Mouse (Mus musculus): ENCODE results near the gene Tial1. TPM values are rescaled to one million over a fixed set of nuclear protein-coding genes. Genes with fewer than 3 reads are reported as not detected.

Gene Tial1
- polyA plus RNA-seq, 1 experiment from 2014 or later, result 50.4 TPM

DNA sequence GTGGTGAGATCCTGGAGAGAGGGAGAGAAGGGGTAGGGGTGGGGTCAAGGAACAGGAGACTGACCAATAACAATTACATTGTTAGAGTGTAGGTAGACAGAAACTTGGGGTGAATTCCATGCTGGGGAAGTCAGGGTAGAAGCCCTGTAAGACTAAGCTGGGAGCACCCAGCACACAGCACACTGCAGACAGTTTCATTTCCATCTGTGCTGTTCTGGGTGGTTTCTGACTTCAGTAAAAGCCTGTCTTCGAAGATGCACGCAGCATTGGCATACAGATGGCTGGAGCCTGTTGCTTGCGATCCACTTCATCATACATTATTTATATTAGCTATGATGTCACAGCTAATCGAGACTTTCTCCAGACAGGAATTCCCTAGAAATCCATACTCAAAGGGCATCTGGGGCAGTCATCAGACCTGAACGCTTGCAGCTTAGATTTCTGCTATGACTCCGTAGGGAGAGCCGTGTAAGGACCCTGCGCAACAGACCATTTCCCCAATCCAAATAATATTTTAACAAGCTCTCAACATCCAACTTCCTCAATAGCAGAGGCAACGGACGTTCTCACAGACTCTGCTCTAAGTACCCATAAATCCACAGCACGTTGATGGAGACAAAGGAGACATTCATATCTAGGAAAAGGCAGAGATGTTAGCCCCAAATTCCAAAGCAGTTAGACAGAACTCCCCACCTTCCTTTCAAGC, 50.7 kb downstream of the Tial1 start:
- peaks cover 8% of the 10 kb centered on the region for H3K27me3 ChIP-seq (ENCODE audit: control insufficient read depth, insufficient read depth, low read length)
- no peak overlapping the region for H3K27ac ChIP-seq (ENCODE audit: low read depth, low read length)
- no peak for ATAC-seq (ENCODE audit: low FRiP score)
- no peak overlapping the region for H3K9ac ChIP-seq (ENCODE audit: low read depth, low read length)
- no peak overlapping the region for H3K4me3 ChIP-seq (ENCODE audit: low read depth, low read length)
- H3K4me2 ChIP-seq (replicated peaks; ENCODE audit: low read depth, low read length), result no peak overlapping the region
- H3K9me3 ChIP-seq (ENCODE audit: control insufficient read depth, low read length), result no peaks in the 10 kb centered on the region
- no peaks in the 10 kb centered on the region for H3K36me3 ChIP-seq (ENCODE audit: control insufficient read depth, insufficient read depth, low read length)
- no peak for DNase-seq (ENCODE audit: low spot score)
- 83% methylated on average over 11 of the region's 11 CpGs for WGBS
- no peaks in the 10 kb centered on the region for H3K4me1 ChIP-seq (replicated peaks; ENCODE audit: control insufficient read depth, insufficient read depth, low read length)

DNA sequence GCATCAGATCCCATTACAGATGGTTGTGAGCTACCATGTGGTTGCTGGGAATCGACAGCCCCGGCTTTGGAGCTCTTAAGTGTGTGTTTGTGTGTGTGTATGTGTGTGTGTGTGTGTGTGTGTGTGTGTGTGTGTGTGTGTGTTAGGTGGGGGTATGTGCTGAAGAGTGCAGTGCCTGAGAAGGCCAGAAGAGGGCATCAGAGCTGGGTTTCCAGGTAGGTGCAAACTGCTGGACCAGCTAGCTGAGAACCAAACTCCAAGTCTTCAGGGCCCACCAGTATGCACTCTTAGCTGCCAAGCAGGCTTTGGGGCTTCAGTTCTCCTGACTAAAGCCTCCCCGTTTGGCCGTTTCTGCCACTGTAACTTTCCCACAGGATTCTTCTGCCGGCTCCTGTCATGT, 53.3 kb downstream of the Tial1 start:
- 99% methylated on average over 5 of the region's 5 CpGs for WGBS
- DNase-seq (ENCODE audit: low spot score) (no peak), ATAC-seq (ENCODE audit: low FRiP score) (no peak)
- no peaks in the 10 kb centered on the region for H3K36me3 ChIP-seq (ENCODE audit: control insufficient read depth, insufficient read depth, low read length)
- H3K4me1 ChIP-seq (replicated peaks; ENCODE audit: control insufficient read depth, insufficient read depth, low read length), result no peaks in the 10 kb centered on the region
- no peak overlapping the region for H3K27ac ChIP-seq (ENCODE audit: low read depth, low read length)
- H3K9me3 ChIP-seq (ENCODE audit: control insufficient read depth, low read length), result no peaks in the 10 kb centered on the region
- H3K9ac ChIP-seq (ENCODE audit: low read depth, low read length), result no peak overlapping the region
- H3K4me2 ChIP-seq (replicated peaks; ENCODE audit: low read depth, low read length), result no peak overlapping the region
- H3K4me3 ChIP-seq (ENCODE audit: low read depth, low read length), result no peak overlapping the region
- no peaks in the 10 kb centered on the region for H3K27me3 ChIP-seq (ENCODE audit: control insufficient read depth, insufficient read depth, low read length)

DNA sequence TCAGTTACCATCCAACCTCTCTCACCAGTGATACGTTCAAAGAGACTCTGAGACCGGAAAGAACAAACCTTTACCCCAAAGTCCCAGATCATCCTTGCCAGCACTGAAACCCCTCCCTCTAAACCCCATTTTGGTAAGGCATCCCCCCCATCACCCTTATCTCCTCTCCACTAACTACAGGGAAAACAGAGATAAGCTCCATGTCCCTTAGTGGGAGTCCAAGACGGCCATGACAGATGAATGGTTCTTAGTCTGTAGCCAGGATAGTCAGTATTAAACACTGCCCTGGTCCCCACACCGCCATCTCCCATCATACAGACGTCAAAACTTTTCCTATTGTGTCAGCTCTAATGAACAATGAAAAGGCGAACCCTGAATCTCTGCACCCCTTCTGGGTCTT, 57.5 kb downstream of the Tial1 start:
- Histone ChIP-seq H3K9me3 (ENCODE audit: control insufficient read depth, low read length) (no peaks in the 10 kb centered on the region), H3K4me1 (replicated peaks; ENCODE audit: control insufficient read depth, insufficient read depth, low read length) (no peaks in the 10 kb centered on the region), H3K27ac (ENCODE audit: low read depth, low read length) (no peak overlapping the region), H3K4me3 (ENCODE audit: low read depth, low read length) (no peak overlapping the region), H3K4me2 (replicated peaks; ENCODE audit: low read depth, low read length) (no peak overlapping the region), H3K27me3 (ENCODE audit: control insufficient read depth, insufficient read depth, low read length) (no peaks in the 10 kb centered on the region), H3K36me3 (ENCODE audit: control insufficient read depth, insufficient read depth, low read length) (no peaks in the 10 kb centered on the region), H3K9ac (ENCODE audit: low read depth, low read length) (no peak overlapping the region)
- no peak for ATAC-seq (ENCODE audit: low FRiP score)
- no peak for DNase-seq (ENCODE audit: low spot score)
- 92% methylated on average over 6 of the region's 6 CpGs for WGBS

DNA sequence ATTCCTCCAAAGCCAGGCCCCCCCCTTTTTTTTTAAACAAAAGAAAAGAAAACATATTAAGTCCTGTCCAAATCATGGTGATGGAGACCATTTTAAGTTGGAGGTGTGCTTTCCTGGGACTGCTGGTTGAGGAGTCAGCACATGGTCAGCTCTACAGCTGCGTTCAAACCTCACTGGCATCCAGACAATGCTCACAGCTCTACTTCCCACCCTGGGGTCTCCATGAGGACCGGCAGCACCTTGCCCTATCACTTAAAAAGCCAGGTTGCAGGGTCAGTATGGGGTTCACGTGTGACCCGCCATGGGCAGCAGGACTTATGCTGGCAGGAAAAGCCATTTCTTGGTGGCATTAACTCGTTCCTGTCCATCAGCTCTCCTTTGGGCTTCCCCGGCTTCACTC, 57.9 kb downstream of the Tial1 start:
- H3K9ac ChIP-seq (ENCODE audit: low read depth, low read length), result no peak overlapping the region
- H3K4me2 ChIP-seq (replicated peaks; ENCODE audit: low read depth, low read length), result no peak overlapping the region
- no peak overlapping the region for H3K4me3 ChIP-seq (ENCODE audit: low read depth, low read length)
- no peak for DNase-seq (ENCODE audit: low spot score)
- no peaks in the 10 kb centered on the region for H3K36me3 ChIP-seq (ENCODE audit: control insufficient read depth, insufficient read depth, low read length)
- no peaks in the 10 kb centered on the region for H3K27me3 ChIP-seq (ENCODE audit: control insufficient read depth, insufficient read depth, low read length)
- no peak overlapping the region for H3K27ac ChIP-seq (ENCODE audit: low read depth, low read length)
- 88% methylated on average over 6 of the region's 6 CpGs for WGBS
- no peak for ATAC-seq (ENCODE audit: low FRiP score)
- no peaks in the 10 kb centered on the region for H3K4me1 ChIP-seq (replicated peaks; ENCODE audit: control insufficient read depth, insufficient read depth, low read length)
- no peaks in the 10 kb centered on the region for H3K9me3 ChIP-seq (ENCODE audit: control insufficient read depth, low read length)

DNA sequence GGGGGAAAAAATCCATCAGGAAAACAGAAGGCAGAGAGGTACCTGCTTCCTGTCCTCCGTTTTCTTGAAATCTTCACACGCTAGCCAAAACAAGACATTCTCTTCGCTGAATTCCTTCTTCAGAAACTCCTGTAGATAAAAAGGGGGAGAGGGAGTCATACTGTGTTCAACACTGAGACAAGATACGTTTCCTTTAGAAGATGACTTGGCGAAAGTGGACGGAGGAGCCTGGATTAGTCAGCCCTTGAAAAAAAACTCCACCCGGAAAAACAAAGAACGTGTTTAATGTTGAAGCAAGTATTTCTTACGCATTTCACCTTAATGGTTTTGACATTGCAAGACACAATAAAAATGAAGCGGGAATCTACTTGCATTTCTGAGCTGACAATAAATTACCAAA, 58.4 kb downstream of the Tial1 start:
- 90% methylated on average over 10 of the region's 10 CpGs for WGBS
- H3K4me3 ChIP-seq (ENCODE audit: low read depth, low read length), result no peak overlapping the region

DNA sequence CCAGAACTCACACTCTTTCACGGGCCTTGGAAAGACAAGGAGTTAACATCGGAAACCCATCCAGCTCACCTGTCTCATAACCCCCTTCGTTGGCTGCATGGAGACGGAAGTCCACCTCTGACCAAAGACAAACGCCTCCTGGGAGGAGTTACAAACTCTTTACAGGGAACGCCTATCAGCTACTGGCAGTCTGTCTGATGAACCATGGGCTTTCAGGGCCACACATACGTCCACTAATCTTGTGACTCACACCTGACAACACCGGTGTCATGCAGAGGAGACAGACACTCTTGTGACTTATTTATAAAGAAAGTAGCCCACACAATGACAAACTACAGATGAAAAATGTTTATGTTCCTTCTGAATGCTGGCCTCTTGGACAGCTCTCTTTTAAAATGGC, 58.9 kb downstream of the Tial1 start:
- no peak for DNase-seq (ENCODE audit: low spot score)
- ATAC-seq (ENCODE audit: low FRiP score), result no peak
- H3K4me3 ChIP-seq (ENCODE audit: low read depth, low read length), result no peak overlapping the region
- no peaks in the 10 kb centered on the region for H3K9me3 ChIP-seq (ENCODE audit: control insufficient read depth, low read length)
- no peak overlapping the region for H3K4me2 ChIP-seq (replicated peaks; ENCODE audit: low read depth, low read length)
- no peak overlapping the region for H3K9ac ChIP-seq (ENCODE audit: low read depth, low read length)
- no peak overlapping the region for H3K27ac ChIP-seq (ENCODE audit: low read depth, low read length)
- H3K4me1 ChIP-seq (replicated peaks; ENCODE audit: control insufficient read depth, insufficient read depth, low read length), result no peaks in the 10 kb centered on the region
- H3K27me3 ChIP-seq (ENCODE audit: control insufficient read depth, insufficient read depth, low read length), result no peaks in the 10 kb centered on the region
- no peaks in the 10 kb centered on the region for H3K36me3 ChIP-seq (ENCODE audit: control insufficient read depth, insufficient read depth, low read length)
- 88% methylated on average over 8 of the region's 8 CpGs for WGBS

More for the DNA sequence above, 58.4 kb downstream of the Tial1 start:
- Histone ChIP-seq H3K27ac (ENCODE audit: low read depth, low read length) (no peak overlapping the region), H3K9ac (ENCODE audit: low read depth, low read length) (no peak overlapping the region), H3K27me3 (ENCODE audit: control insufficient read depth, insufficient read depth, low read length) (no peaks in the 10 kb centered on the region), H3K36me3 (ENCODE audit: control insufficient read depth, insufficient read depth, low read length) (no peaks in the 10 kb centered on the region), H3K9me3 (ENCODE audit: control insufficient read depth, low read length) (no peaks in the 10 kb centered on the region), H3K4me1 (replicated peaks; ENCODE audit: control insufficient read depth, insufficient read depth, low read length) (no peaks in the 10 kb centered on the region), H3K4me2 (replicated peaks; ENCODE audit: low read depth, low read length) (no peak overlapping the region)
- no peak for ATAC-seq (ENCODE audit: low FRiP score)
- DNase-seq (ENCODE audit: low spot score), result no peak

DNA sequence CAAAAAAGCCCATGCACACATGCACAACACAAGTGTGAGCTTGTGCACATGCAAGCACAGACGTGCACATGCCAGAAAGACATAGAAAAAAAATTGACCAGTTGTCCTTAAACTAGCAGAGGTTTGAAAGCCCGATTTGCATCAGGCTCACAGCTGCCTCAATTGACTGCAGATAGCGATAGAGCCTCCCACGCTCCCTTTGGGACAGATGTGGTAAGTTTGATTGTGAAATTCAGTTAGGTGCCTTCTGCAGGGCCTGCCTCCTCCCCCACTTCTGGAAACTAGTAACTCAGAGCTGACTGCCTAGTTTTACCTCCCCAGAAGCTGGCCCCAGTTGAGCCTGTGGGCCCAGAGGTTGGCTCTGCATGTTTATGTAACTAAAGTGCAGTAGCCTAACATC, 62.9 kb downstream of the Tial1 start:
- 83% methylated on average over 4 of the region's 4 CpGs for WGBS
- no peak overlapping the region for H3K4me3 ChIP-seq (ENCODE audit: low read depth, low read length)
- no peaks in the 10 kb centered on the region for H3K4me1 ChIP-seq (replicated peaks; ENCODE audit: control insufficient read depth, insufficient read depth, low read length)
- no peaks in the 10 kb centered on the region for H3K27me3 ChIP-seq (ENCODE audit: control insufficient read depth, insufficient read depth, low read length)
- H3K9me3 ChIP-seq (ENCODE audit: control insufficient read depth, low read length), result no peaks in the 10 kb centered on the region
- no peak overlapping the region for H3K27ac ChIP-seq (ENCODE audit: low read depth, low read length)
- no peak for DNase-seq (ENCODE audit: low spot score)
- no peak overlapping the region for H3K4me2 ChIP-seq (replicated peaks; ENCODE audit: low read depth, low read length)
- no peak overlapping the region for H3K9ac ChIP-seq (ENCODE audit: low read depth, low read length)
- H3K36me3 ChIP-seq (ENCODE audit: control insufficient read depth, insufficient read depth, low read length), result no peaks in the 10 kb centered on the region
- ATAC-seq (ENCODE audit: low FRiP score), result no peak

DNA sequence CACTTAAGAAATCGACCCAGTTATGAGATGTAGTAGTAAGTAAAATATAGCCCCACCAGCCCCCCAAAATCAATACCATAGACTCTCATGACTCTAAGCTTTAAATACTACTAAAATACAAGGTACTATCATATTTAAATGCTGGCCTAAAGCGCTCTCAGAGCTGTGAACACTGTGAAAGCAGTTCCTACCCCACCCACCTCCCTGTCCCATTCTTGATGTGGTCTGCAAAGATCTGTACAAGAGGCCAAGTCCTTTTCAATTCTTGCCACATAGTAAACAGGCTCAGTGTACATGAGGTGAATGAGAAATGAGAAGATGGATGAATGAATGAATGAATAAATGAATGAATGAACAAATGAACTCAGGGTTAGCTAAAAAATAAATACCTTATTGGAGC, 64.5 kb downstream of the Tial1 start:
- WGBS, result 54% methylated on average over 2 of the region's 2 CpGs
- no peak overlapping the region for H3K4me3 ChIP-seq (ENCODE audit: low read depth, low read length)
- no peaks in the 10 kb centered on the region for H3K27me3 ChIP-seq (ENCODE audit: control insufficient read depth, insufficient read depth, low read length)
- ATAC-seq (ENCODE audit: low FRiP score) (no peak), DNase-seq (ENCODE audit: low spot score) (no peak)
- H3K36me3 ChIP-seq (ENCODE audit: control insufficient read depth, insufficient read depth, low read length), result no peaks in the 10 kb centered on the region
- H3K27ac ChIP-seq (ENCODE audit: low read depth, low read length), result no peak overlapping the region
- H3K9me3 ChIP-seq (ENCODE audit: control insufficient read depth, low read length), result no peaks in the 10 kb centered on the region
- H3K4me2 ChIP-seq (replicated peaks; ENCODE audit: low read depth, low read length), result no peak overlapping the region
- no peak overlapping the region for H3K9ac ChIP-seq (ENCODE audit: low read depth, low read length)
- H3K4me1 ChIP-seq (replicated peaks; ENCODE audit: control insufficient read depth, insufficient read depth, low read length), result no peaks in the 10 kb centered on the region

DNA sequence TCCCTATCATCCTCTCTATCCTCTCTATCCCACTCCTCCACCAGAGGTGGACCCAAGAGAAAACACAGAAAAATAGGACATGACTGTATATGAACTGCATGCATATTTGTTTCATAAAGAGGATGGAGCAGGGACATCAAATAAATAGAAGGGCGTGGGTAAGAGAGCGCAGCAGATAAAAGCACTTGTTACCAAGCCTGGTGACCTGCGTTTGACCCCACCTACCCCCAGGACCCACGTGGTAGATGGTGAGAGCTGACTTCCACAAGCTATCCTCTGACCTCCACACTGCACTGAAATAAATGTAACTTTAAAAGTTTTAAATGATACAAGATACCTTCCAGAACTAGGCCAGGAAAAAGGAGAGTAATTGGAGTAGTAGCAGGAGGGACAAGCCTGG, 67.8 kb downstream of the Tial1 start:
- Histone ChIP-seq H3K4me1 (replicated peaks; ENCODE audit: control insufficient read depth, insufficient read depth, low read length) (no peaks in the 10 kb centered on the region), H3K9me3 (ENCODE audit: control insufficient read depth, low read length) (no peaks in the 10 kb centered on the region), H3K27me3 (ENCODE audit: control insufficient read depth, insufficient read depth, low read length) (no peaks in the 10 kb centered on the region), H3K4me3 (ENCODE audit: low read depth, low read length) (no peak overlapping the region), H3K4me2 (replicated peaks; ENCODE audit: low read depth, low read length) (no peak overlapping the region), H3K9ac (ENCODE audit: low read depth, low read length) (no peak overlapping the region), H3K36me3 (ENCODE audit: control insufficient read depth, insufficient read depth, low read length) (no peaks in the 10 kb centered on the region), H3K27ac (ENCODE audit: low read depth, low read length) (no peak overlapping the region)
- ATAC-seq (ENCODE audit: low FRiP score) (no peak), DNase-seq (ENCODE audit: low spot score) (no peak)
- WGBS, result 70% methylated on average over 4 of the region's 4 CpGs
